Mouse (Mus musculus): Measurements from ENCODE around the gene Tex46.

Gene Tex46

GRCm38 (mm10) chr4:136631237-136631994, 21.2 kb downstream of the Tex46 start:
- DNase-seq (ENCODE audit: low spot score) = no peak

DNA sequence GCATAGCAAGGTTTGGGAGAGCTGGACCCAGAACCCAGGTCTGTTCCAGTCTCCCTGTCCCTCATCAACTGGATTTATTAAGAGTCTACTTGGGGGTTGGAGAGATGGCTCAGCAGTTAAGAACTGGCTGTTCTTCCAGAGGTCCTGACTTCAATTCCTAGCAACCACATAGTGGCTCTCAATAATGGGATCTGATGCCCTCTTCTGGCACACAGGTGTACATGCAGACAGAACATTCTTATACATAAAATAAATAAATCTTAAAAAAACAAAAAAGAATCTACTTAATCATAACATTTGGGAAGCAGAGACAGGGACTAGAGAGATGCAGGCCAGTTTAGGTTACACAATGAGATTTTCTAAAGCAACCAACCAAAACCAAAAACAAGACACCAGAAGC, 25.8 kb downstream of the Tex46 start:
- DNase-seq (ENCODE audit: low spot score) = no peak

DNA sequence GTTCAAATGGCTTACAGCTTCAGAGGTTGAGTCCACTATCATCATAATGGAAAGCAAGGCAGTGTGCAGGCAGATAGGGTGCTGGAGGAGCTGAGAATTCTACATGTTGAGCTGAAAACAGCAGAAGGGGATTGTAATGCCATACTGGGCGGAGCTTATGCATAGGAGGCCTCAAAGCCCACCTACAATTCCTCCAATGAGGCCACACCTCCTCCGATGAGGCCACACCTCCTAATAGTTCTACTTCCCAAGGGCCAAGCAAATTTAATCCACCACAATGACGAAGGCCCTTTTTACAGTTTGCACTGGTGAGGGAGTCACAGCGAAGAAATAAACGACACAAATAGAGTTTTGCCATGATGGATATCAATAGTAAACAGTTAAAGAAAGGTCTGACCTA, 26.3 kb downstream of the Tex46 start:
- DNase-seq (ENCODE audit: low spot score) = no peak

DNA sequence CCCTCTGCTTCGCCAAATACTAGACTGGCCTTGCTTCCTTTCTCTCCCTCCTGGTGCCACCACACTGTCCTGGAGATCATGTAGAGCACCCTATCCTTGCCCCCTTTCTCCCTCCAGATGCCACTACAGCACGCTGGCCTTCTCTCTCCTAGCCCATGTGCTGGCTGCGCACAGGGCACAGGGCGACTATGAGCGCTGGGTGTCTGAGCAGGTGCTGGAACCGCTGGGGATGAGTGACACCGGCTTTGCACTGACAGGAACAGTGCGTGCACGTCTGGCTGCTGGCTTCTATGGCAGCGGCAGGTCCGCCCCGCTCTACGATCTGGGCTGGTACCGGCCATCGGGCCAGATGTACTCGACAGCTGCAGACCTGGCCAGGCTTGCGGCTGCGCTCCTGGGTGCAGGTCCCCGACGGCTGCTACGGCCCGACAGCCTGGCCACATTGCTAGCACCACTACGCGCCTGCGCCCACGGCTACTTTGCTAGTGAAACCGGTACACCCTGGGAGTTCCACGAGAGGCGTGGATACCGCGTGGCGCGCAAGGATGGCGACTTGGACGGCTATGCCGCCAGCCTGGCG, 26.8 kb downstream of the Tex46 start:
- DNase-seq (ENCODE audit: low spot score) = peak; percentile 30

- DNase-seq (ENCODE audit: low spot score) = peak; percentile 59
Observed at GRCm38 (mm10) chr4:136637563-136638229, 27.5 kb downstream of the Tex46 start.

DNA sequence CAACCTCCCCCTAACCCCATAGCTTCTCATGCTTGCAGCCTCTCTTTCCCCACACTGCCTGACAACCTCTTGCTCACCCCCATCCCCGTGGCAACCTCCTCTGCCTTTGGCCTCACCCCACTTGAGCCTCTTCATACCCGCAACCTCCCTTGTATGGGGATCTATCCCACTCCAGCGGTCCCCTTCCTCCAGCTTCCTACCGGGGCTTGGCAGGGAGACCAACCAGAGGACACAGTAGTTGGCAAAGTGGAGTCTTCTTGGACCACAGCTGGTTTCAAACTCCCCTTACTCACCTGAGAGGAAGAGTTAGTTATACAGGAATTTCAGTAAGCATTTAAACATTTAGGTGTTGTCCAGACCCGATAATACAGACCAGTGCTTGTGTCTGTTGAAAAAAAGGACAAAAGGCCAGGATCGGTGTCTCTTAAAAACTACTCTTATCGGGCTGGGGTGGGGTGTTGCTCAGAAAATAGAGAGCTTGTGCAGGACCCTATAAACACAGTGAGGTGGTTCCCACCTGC, 28.1 kb downstream of the Tex46 start:
- DNase-seq (ENCODE audit: low spot score) = no peak

DNA sequence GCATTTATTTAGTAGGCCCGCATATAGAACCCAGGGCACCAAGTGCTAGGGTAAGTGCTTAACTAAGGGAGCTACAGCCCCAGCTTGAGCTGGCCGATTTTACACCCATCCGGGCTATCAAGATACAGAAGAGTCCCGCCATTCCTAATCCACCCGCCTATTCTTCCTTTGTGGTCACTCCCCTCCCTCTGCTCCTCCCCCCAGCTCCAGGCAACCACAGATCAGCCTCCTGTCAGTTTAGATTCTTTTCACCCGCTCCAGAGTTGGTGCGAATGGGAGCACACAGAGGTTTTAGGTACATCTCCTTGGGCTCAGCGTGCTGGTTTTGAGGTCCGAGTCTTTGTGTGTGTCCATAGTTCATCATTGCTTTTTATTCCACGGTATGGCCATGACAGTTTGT, 28.7 kb downstream of the Tex46 start:
- DNase-seq (ENCODE audit: low spot score) = no peak

- DNase-seq (ENCODE audit: low spot score) = peak; percentile 81
Observed at GRCm38 (mm10) chr4:136648922-136649479, 38.8 kb downstream of the Tex46 start.

- no peak for DNase-seq (ENCODE audit: low spot score)
Observed at GRCm38 (mm10) chr4:136649480-136650196, 39.4 kb downstream of the Tex46 start.

DNA sequence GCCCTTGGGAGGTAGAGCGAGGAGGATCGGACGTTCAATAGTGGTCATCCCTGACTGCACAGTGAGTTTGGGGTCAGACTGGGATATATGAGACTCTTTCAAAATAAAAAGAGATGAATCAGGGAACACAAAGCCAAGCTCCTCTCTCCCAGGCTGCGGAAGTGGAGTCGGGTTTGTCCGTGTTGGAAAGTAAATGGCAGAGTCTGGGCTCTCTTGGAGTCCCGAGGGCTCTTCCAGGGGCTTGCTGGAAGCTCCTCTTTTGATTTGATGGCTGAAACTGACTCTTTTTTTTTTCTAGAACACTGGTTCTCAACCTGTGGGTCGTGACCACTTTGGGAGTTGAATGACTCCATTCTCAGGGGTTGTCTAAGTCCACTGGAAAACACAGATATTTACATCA, 40.0 kb downstream of the Tex46 start:
- DNase-seq (ENCODE audit: low spot score) = no peak

DNA sequence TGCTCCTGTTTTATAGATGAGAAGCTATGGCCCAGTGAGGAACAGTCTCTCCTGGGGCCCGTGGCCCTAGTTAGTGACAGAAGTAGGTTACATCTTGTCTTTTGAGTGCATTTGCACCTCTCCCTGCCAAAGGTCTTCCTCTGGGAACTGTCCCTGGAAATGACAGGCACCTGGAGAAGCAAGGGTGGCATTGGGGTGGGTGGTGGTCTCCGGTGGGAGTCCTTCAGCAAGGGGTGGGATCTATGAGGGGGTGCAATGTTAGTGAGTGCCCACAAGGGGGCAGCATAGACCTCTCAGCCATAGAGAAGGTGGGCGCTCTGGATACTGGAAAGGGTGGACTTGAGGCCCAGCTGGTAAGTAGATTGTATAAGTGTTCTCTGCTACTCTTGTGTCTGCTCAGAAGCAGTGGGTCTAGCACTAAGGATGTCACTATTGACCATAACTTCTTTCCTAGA, 41.1 kb downstream of the Tex46 start:
- no peak for DNase-seq (ENCODE audit: low spot score)

GRCm38 (mm10) chr4:136651882-136652527, 41.8 kb downstream of the Tex46 start:
- no peak for DNase-seq (ENCODE audit: low spot score)

DNA sequence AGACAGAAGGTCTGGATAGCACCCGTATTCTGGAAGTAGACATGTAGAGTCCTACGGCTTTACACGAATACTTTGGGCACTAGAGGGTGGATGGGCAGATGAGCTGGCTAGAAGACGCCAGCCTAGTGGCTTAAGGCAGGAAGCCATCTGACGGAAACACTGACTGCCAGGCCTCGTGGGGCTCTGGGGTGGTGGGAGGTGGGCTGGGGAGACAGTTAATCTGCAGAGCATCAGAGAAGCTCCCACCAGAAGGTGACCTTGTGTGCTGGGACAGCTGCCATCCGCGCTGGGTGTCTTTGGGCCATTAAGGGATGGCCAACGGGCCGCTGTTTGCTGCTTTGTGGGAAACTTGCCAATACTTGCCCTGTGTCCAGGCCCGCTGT, 42.3 kb downstream of the Tex46 start:
- no peak for DNase-seq (ENCODE audit: low spot score)

GRCm38 (mm10) chr4:136653019-136653418, 42.8 kb downstream of the Tex46 start:
- DNase-seq (ENCODE audit: low spot score) = no peak

- DNase-seq (ENCODE audit: low spot score) = no peak
Observed at GRCm38 (mm10) chr4:136653692-136654234, 43.5 kb downstream of the Tex46 start.

DNA sequence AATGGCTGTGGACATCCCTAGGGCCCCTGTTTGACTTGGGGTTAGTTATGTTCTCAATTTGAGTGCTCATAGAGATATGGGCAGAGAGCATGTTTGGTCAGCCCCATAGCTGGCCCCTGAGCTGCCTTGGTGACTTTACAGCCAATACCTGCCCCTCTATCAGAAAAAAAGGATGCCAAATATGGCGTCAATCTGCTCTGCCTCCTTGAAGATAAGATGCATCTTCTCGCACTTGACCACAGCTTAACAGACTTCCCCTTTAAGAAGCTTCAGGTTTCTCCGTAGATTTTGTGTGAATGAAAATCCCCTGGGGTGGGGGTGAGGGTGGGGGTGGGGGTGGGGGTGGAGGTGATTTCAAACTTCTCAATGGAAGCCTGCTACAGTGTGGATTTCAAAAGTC, 47.7 kb downstream of the Tex46 start:
- no peak for DNase-seq (ENCODE audit: low spot score)
